Mouse (Mus musculus) ES-Bruce4 (cell line): ENCODE results near the gene Gm49383. TPM values are rescaled to one million over a fixed set of nuclear protein-coding genes. Genes with fewer than 3 reads are reported as not detected.

Experiments used
- H3K27ac ChIP-seq: 2 replicates; pipeline ENCODE4 v1.5.1; 2012; ENCODE audit warnings: low read length, inconsistent platforms; ENCODE audit not compliant: insufficient read depth
- H3K27me3 ChIP-seq: 2 replicates; pipeline ENCODE4 v1.6.1; 2012; ENCODE audit warnings: mild to moderate bottlenecking, low read length, inconsistent platforms; ENCODE audit not compliant: control insufficient read depth, poor library complexity, insufficient read depth, severe bottlenecking
- H3K36me3 ChIP-seq: 2 replicates; pipeline ENCODE4 v1.6.1; 2012; ENCODE audit warnings: inconsistent platforms, mild to moderate bottlenecking, low read length, moderate library complexity; ENCODE audit not compliant: control insufficient read depth, poor library complexity, insufficient read depth, severe bottlenecking
- H3K4me1 ChIP-seq: one replicate; pipeline ENCODE4 v1.8.1; 2011; ENCODE audit warnings: low read length; ENCODE audit not compliant: control insufficient read depth, insufficient read depth
- H3K4me3 ChIP-seq: 2 replicates; pipeline ENCODE4 v1.5.1; 2011; ENCODE audit warnings: low read depth, mild to moderate bottlenecking, low read length
- H3K9ac ChIP-seq: 2 replicates; pipeline ENCODE4 v1.6.1; 2012; ENCODE audit warnings: low read depth, mild to moderate bottlenecking, inconsistent platforms; ENCODE audit not compliant: poor library complexity, severe bottlenecking
- H3K9me3 ChIP-seq: replicated peaks from 2 replicates; pipeline ENCODE4 v1.6.1; 2012; ENCODE audit warnings: mild to moderate bottlenecking, low read length, inconsistent platforms; ENCODE audit not compliant: control insufficient read depth, poor library complexity, insufficient read depth, severe bottlenecking
- CTCF ChIP-seq: IDR thresholded peaks from one replicate; pipeline ENCODE4 v1.8.1; 2011; ENCODE audit warnings: low read depth, low read length
- EP300 ChIP-seq: IDR thresholded peaks from 2 replicates; pipeline ENCODE4 v1.6.1; 2011; ENCODE audit warnings: low read depth, low read length; ENCODE audit not compliant: insufficient read depth
- POLR2A ChIP-seq: IDR thresholded peaks from one replicate; pipeline ENCODE4 v1.8.1; 2011; ENCODE audit warnings: low read length; ENCODE audit not compliant: insufficient read depth
- polyA plus RNA-seq: library from polyadenylated mRNA; stranded (reverse); fragments of >200 nt; gene quantifications from 2 replicates; pipeline ENCODE4 v1.2.4, GENCODE M21; 2011; ENCODE audit warnings: low read depth; ENCODE audit not compliant: missing spikeins, insufficient read depth, insufficient read length

Gm49383 gene
- polyA plus RNA-seq, 1 experiment = 15.1 TPM

GRCm38 (mm10) chr12:69158366-69158764 is 38.5 kb downstream of the Gm49383 start:
- H3K27ac ChIP-seq = peak overlapping the region; percentile 62
- TF ChIP-seq CTCF (no peak), POLR2A (no peak), EP300 (no peak)
- no peaks in the 10 kb centered on the region for H3K4me1 ChIP-seq

GRCm38 (mm10) chr12:69157107-69157506 is 39.8 kb downstream of the Gm49383 start:
- Histone ChIP-seq H3K9ac (peak overlapping the region; percentile 97), H3K4me3 (no peak overlapping the region), H3K9me3 (no peaks in the 10 kb centered on the region), H3K36me3 (peaks cover 26% of the 10 kb centered on the region), H3K4me1 (no peaks in the 10 kb centered on the region), H3K27me3 (no peaks in the 10 kb centered on the region), H3K27ac (peak overlapping the region; percentile 29; the same call in 1 of the 2 replicates)
- no peak for TF ChIP-seq CTCF
- TF ChIP-seq POLR2A = no peak
- TF ChIP-seq EP300 = no peak

More at GRCm38 (mm10) chr12:69158366-69158764, 38.5 kb downstream of the Gm49383 start:
- Histone ChIP-seq H3K27me3 (no peaks in the 10 kb centered on the region), H3K36me3 (peaks cover 26% of the 10 kb centered on the region), H3K4me3 (peak overlapping the region; percentile 99), H3K9me3 (no peaks in the 10 kb centered on the region), H3K9ac (peak overlapping the region; percentile 97)

GRCm38 (mm10) chr12:69156436-69156835 is 40.5 kb downstream of the Gm49383 start:
- Histone ChIP-seq H3K27me3 (no peaks in the 10 kb centered on the region), H3K36me3 (peaks cover 26% of the 10 kb centered on the region), H3K4me1 (no peaks in the 10 kb centered on the region), H3K27ac (no peak overlapping the region), H3K9me3 (no peaks in the 10 kb centered on the region), H3K4me3 (no peak overlapping the region), H3K9ac (no peak overlapping the region)
- no peak for TF ChIP-seq POLR2A
- TF ChIP-seq EP300 = no peak
- TF ChIP-seq CTCF = no peak

- no peaks in the 10 kb centered on the region for H3K9me3 ChIP-seq
- no peak overlapping the region for H3K27ac ChIP-seq
- H3K4me1 ChIP-seq = no peaks in the 10 kb centered on the region
- H3K36me3 ChIP-seq = peaks cover 26% of the 10 kb centered on the region
- no peaks in the 10 kb centered on the region for H3K27me3 ChIP-seq
- TF ChIP-seq CTCF = no peak
- no peak for TF ChIP-seq EP300
- TF ChIP-seq POLR2A = no peak
- no peak overlapping the region for H3K4me3 ChIP-seq
- H3K9ac ChIP-seq = no peak overlapping the region
Observed at GRCm38 (mm10) chr12:69155923-69156322, 41.0 kb downstream of the Gm49383 start.

GRCm38 (mm10) chr12:69150049-69150448 is 46.9 kb downstream of the Gm49383 start:
- Histone ChIP-seq H3K27me3 (no peaks in the 10 kb centered on the region), H3K9me3 (no peaks in the 10 kb centered on the region), H3K27ac (no peak overlapping the region), H3K4me3 (no peak overlapping the region), H3K4me1 (no peaks in the 10 kb centered on the region), H3K9ac (no peak overlapping the region), H3K36me3 (no peaks in the 10 kb centered on the region)
- no peak for TF ChIP-seq CTCF
- no peak for TF ChIP-seq POLR2A
- no peak for TF ChIP-seq EP300

GRCm38 (mm10) chr12:69147166-69147735 is 49.7 kb downstream of the Gm49383 start:
- no peak overlapping the region for H3K4me3 ChIP-seq

More at GRCm38 (mm10) chr12:69147166-69147735, 49.7 kb downstream of the Gm49383 start:
- Histone ChIP-seq H3K4me1 (no peaks in the 10 kb centered on the region), H3K9ac (no peak overlapping the region), H3K36me3 (no peaks in the 10 kb centered on the region), H3K27ac (no peak overlapping the region), H3K27me3 (no peaks in the 10 kb centered on the region), H3K9me3 (no peaks in the 10 kb centered on the region)
- no peak for TF ChIP-seq POLR2A
- no peak for TF ChIP-seq EP300
- TF ChIP-seq CTCF = no peak
